Mouse (Mus musculus) kidney, postnatal 25 days (tissue): ENCODE measurements at regions not wholly inside any gene's neighbourhood (a gene's known extent, or its start where the extent isn't known, plus 50 kb on each side); places are given as distances from the start of the nearest gene placed in this dataset.

Experiments used
- DNase-seq, 2 experiments: peaks; one replicate each; pipeline ENCODE4 v3.0.0; 2021; ENCODE audit warnings: mixed read lengths in 2 of 2

DNA sequence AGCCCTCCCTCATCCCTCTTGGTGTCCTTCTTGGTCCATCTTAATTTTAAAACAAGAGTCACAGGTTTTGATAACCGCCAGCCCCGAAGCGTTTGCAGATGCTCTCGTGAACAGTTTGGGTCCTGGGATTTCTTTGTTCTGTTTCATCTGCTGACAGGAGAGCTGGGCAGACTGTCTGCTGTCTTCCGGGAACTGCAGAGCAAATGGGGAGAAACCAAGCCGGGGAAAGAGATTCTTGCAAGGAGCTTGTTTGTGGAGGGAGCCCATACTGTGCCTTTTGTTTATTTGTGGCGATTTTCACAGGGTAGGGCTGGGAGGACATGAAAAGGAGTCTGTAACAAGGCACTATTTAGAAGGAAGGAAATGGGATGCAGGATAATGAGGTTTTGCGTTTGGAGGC, 223.6 kb upstream of the Mmadhc start:
- no peak for DNase-seq

DNA sequence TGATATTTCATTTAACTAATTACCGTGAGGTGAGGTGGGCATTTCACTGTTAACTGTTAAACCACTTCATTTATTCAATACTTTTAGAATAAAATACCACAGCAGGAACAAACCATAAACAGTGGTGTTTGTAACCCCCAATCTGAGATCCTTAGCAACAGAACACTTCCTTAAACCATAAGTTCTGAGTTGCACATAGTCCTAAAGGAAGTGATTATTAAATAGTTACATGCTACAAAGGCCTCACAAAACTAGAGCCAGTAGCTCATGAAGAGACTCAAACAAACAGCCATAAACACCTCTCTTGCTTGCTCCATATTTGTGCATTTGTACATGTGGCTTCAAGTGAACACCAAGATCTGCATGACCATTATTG, 222.5 kb upstream of the Mmadhc start:
- DNase-seq, result no peak

DNA sequence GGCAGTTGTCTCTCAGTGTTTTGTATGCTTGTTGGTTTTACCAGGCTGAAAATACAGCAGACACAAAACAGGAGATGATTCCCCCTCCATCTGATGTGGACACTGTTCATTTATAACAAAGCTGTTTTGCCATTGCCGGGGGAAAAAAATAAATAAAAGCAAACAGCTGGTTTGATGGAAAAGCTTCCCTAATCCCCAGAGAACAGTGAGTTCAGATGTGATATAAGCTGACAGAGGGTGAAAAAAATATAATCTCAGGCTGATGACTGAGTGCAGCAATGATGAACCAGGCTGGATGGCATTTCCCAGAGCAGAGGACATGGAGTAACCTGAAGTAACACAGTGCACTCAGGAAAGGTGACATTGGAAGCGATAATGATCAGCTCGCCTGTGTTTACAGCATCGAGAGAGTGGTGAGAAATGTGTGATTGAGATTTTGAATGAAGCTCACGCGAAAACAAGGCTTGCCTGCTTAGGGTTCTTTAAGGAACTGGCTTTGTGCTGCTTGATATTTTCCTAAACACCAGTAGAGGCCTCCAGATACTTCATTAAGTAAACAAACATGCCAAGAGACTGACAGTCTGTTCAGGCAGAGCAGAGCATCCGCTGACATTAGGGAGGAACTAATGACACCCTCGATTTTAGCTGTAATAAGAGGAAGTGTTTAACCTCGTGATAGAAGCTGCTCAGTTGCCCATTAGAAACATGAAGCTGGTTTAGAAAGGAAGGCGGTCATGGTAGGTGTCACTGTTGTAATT, 221.9 kb upstream of the Mmadhc start:
- DNase-seq, result no peak

DNA sequence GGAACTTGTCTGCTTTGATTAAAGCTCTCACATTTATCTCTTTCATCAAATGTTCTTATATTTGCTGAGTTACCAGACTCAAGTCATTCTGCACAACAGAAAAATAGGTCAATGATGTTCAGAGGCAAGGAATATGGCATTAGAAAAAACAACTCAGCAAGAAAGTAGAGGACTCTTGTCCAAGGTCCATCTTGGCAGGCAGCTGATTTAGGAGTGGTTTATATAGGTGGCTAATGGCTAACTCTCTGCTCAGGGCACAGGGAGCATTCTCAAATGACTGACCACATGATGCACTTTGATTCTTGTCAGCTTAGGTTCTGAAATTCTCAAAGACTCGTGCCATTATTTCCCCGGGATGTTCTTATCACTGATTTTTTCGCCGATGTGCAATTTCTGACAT, 216.7 kb upstream of the Mmadhc start:
- DNase-seq, result peak; percentile 24 to 46

DNA sequence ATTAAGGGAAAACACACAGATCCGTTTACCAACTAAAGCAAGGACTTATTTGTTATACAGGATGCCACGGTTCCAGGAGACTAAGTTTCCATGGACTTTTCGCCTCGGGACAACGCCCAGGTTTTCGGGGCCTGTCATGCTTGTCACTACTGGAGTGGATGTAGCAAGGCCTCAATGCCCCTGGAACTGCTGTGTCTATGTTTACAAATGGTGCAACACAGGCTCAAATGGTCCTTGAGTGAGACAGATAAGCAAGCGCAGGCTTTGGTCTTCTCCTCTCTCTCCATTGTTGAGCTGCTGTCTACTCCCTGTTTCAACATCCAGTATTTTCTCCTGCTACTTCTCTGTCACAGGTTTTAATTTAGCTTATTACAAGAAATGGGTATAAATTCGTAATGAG, 202.1 kb upstream of the Mmadhc start:
- DNase-seq, result no peak

DNA sequence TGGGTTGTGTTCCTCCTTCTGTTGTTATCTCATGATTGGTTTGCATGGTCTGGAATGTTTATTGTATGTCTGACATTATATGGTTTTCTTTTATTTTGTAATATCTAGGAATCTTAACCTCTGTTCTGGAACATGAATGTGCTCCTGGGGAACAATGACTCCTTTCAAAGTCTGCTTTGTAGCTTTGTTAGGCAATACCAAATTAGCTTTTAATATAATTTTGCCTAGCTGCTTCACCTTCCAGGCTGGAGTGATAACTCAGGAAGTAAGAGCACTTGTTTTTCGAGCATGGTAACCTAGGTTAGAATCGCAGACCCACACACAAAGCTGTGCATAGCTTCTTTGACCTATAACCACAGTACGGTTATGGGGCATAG, 199.4 kb upstream of the Mmadhc start:
- no peak for DNase-seq

DNA sequence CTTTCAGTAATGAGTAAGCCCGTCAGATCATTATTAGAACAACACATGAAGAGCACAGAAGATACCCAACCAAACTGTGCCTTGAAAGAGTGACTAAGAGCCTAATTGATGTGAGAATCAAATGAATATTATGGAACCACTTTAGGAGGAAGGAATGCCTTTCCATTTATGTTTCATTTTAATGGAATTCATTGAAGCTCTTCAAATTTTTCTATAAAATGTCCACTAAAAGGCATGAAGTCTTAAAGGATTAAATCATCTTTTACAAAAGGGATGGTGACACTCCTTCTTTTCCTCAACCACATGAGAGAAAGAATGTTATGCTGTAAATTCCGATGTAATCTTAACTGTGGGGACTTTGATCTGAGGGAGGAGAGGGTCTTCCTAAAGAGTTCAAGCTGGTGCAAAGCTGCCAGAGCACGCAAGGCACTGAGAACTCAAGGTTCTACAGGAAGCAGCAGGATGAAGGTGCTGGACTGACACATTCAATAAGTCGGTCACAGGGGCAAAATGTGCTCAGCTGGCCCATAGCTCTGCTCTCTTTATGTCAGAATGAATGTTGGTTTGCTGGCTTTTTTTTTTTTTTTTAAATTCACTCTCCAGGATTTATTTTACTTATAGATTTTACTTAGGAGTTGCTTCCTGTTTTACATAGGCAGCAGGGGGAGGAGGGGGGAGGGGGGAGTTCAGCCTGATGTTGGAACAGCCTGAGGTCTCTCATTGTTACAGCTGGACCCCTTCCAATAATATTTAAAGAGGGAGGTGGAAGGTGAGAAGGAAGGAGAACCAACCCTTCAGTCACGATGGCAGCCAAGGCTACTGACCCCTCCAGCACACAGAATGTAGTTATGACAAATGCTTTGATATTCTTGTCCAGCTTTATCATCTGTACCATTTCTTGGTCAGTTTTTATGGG, 198.8 kb upstream of the Mmadhc start:
- DNase-seq, result no peak

DNA sequence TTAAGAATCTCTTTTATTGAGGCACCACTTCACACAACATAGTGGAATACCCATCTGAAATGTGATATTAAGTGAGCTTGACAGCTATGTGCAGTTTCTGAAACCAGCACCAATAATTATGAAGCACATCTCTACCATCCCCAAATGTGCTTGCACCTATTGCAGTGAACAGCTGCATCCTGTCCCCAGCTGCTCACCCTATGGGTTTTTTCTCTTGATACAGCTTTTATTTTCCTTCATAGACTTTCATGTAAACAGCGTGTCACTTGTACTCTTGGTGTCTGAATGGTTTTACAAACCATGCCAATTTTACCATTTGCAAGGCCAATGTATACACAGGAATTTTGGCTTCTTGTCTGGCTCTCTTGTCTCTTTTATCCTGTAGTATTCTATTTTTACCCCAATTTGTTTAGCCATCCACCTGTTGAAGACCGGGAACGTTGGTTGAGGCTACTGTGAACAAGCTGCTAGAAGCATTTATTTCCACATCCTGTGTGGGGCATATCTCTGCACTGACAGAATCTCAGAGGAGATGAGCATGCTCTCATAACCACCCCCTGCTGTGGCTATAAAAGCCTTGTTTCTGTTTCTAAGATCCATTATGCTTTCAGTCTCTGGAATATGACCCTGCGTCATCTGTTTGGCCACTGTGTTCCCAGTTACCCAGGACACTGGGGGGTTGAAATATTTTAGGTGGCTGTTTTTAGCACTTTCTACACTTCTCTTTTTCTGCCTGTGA, 197.2 kb upstream of the Mmadhc start:
- no peak for DNase-seq

DNA sequence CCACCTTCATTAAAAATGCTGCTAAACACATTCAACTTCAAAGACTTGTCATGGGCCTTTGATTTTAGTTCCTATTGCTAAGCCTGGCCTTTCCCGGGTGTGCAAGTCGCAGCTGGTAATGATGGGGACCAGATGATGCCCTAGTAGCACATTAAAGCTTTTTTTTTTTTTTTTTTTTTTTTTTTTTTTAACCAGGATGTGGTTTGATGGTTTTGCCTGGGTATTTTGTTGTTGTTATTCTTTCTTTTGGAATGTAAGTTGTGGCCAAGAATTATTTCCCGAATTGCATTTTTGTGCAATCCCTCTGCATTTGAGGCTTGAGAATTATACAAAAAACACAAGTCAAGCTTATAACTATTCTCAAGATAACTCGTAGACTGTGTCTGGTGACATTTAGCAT, 167.2 kb upstream of the Mmadhc start:
- DNase-seq, result no peak

DNA sequence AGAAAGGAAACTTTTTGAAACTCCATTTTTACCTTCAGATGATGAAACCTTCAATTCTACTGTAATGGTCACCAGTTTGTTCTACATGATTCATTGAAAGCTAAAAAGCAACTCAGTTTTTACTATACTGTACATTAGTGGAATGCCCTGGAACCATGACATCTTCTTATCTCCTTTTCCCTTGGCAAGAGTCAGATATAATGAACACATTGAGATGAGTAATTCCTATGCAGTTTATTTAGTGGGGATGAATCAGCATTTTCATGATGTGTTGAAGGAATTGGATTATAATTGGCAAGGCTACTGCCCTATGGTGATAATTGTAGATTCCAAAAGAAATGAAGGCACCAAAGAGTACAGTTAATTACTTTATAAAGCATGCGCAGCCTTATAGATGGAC, 165.8 kb upstream of the Mmadhc start:
- no peak for DNase-seq

DNA sequence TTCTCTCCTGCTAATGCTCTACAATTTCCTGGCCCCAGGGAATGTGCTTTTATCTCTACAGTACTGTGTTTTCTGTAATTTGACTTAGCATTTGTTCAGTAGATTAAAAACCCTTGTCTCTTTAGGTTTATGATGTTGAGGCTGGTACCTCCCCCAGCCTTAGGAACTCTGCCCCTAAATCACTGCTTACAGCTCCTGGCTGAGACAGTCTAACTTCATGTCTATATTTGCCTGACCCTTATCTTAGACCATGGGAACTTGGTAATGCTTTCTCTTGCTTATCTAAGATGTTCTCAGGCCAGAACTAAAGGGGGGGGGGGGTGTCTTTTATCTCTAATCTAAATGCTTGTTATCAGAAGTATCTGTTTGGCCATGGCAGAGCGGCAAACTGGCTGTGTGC, 160.1 kb upstream of the Mmadhc start:
- no peak for DNase-seq

DNA sequence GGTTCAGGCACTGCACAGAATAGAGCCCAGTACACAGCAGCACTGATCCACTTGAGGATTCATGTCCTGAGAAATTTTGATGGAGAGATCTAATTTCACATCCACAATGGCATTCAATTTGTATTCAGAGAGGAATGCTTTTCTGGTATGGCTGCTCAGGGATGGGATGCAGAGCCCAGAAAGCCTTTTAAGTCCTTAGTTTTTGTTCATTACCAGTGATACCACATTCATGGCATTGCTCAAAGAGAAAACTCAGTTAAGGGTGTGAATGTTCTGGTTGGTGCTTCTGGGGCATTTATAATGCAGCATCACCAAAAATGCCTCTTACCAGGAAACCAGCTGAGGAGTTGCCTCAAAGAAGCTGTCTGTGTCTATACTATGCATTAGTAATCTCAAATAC, 151.5 kb upstream of the Mmadhc start:
- no peak for DNase-seq

DNA sequence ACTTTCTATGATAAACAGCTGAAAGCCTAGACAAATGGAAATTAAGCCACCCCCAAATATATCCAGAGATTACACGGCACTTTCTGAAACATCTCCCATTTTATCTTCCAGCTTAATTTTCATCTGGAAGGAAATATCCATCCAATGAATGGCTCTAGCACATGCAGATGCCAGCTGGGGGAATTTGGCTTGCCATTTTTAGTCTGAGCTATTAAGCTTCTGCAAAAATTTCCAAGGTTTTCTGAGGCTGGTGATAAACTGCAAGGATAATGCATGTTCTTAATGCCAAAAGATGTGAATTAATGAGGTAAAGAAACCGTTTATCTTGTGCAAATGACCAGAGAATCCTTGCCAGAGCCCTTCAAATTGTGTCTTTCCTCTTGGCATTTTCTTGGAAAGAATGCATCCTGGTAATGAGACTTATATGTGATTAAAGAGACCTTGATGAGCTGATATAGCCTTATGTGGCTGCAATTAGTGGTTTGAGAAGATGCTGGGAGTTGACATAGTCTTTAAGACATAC, 149.4 kb upstream of the Mmadhc start:
- no peak for DNase-seq

DNA sequence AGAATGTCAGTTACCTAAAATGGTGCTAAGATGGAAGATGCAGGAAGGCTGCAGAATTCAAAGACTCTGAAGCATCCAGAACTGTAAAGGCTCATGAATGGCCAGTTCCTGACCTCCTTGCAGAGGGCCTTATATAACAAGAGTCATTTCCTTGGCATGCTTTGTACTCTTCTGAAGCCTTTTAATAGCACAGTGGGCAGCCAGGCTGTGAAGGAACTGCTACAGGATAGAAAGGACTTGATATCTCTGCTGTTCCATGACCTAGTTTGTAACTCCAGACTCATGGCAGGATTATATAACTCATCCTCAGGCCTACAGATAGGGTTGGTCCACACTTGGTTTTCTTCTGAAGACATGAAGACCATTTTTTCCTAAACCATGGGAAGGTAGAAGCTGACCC, 143.7 kb upstream of the Mmadhc start:
- DNase-seq, result no peak

DNA sequence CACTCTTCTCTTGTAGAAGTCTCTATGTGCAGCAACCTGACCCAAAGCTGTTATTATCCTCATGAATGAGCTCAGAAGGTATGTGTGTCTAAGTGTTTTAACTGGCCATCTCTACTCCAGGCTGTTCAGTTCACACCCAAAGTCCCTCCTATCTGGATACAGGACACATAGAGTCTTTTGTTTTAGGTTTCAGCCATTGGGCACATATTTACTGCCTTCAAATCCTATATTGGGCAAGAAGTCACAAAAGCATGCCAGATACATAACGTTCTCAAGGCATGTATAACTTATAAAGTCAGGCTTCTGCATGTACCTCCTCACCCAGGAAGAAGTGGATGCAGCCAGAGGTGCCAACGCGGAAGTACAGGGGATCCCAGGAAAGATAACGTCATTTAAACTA, 136.6 kb upstream of the Mmadhc start:
- no peak for DNase-seq

DNA sequence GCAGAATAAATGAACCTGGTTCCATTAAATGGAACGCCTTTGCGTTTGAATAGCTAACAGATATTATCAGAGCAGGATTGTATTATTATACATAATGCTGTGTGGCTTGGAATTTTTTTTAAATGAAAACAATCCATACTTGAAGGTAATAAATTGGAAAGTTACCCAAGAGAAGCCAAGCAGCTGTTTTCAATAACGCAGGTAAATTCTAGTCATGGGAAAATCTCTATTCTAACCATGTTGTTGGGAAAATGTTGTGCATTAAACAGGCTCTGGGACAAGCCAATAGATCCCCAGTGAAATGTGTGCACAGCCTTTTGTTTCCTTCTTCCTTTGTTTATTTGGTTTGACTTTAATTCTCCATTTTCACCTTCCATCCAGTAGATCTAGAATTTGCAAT, 128.6 kb upstream of the Mmadhc start:
- no peak for DNase-seq

DNA sequence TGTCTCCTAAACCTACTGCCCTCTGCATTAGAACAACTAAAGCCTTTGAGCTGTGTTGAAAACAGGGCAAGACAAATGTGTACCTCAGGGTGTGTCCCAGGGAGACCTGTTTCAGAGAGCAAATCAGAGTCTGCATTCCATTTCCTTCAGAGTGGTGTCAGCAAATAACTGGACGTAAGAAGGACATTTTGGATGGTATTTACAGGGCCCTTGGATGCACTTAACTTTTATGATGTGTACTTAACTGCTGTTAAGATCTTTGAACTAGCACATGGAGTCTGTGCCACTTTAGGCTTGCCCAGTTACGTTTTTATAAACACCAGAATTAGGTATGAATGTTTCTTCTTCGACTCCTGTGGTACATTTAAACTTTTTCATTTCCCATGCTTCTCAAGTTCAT, 123.0 kb upstream of the Mmadhc start:
- DNase-seq, result no peak

DNA sequence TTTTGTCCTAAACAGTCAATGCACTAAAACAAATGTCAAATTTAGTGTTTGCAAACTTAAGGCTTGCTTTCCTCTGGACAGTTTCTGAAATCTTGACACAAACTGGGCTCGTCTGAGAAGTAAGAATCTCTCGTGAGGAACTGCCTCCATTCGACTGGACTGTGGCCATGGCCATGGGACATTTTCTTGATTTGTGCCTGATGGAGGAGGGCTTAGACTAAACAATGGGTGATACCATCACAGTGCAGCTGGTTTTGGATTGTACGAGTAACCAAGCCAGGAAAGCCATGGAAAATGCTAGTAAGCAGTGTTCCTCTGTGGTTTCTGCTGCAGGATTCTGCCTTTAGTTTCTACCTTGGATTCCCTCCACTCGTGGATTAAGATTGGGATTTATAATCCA, 121.0 kb upstream of the Mmadhc start:
- no peak for DNase-seq

DNA sequence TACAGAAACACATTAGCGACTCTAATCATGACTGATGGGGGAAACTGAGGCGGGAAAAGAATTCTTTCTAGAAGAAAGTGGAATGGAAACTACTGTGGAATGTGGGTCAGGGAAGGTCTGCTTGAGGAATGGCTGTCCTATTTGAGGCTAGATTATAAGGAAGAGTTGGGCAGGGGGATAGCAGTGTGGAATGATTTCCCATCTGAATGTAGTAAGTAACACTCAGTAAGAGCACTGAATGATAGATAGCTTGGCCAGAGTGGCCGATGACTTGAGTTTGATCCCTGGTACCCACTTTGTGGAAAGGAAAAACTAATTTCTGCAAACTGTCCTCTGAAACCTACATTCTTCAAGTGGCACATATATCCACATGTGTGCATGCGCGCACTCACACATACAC, 120.5 kb upstream of the Mmadhc start:
- no peak for DNase-seq

DNA sequence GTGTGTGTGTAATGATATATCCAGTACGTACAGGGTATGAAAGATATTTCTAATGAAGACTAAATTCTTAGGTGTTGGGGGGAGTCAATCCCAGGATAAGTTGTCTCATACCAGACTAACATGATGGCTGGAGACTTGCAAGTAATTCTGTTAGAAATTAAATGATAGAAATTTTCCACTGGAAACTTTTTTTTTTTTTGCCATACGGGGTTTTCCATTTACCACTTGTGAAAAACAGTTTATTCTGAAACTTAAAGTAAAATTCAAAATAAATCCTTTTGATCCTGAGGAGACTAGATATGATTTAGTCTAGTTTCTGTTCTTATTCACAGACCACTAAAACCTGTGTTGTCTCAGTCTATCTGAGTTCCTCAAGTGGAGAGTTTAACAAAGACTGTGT, 119.5 kb upstream of the Mmadhc start:
- no peak for DNase-seq

DNA sequence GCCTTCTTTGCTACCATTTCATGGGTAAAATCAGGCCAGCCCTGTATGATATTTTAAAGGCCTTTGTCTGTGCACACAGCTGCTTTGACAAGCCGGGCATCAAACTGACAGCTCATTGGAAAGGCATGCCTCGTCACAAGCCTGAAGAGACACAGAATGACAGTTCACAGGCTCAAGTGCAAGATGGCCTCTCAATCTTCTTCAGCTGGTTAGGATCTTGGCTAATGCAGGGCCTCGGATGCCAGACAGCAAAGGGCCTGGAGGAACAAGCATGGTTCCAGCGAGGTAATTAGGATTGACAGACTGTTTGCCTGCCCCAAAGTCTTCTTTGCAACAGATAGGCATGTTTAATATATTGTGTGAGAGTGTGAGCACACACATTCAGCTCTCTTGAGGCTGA, 109.3 kb upstream of the Mmadhc start:
- DNase-seq, result no peak

DNA sequence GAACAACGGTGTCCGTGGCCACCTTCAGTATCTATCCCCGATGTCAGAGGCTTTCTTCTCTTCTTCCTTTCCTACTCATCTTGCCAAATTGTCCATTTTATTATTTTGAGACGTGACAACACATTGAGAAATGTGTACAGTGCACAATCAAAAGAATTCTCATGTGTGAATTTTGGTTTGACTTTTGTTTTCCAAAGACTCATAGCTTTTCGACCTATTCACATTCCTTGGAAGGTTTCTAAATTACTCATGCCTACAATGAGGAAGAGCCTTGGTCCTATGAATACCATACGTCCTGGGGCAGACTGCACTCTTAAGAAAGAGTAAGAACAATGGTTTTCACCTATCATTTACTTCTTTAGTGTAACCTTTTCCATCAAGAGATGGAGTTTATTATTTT, 106.5 kb upstream of the Mmadhc start:
- DNase-seq, result no peak

DNA sequence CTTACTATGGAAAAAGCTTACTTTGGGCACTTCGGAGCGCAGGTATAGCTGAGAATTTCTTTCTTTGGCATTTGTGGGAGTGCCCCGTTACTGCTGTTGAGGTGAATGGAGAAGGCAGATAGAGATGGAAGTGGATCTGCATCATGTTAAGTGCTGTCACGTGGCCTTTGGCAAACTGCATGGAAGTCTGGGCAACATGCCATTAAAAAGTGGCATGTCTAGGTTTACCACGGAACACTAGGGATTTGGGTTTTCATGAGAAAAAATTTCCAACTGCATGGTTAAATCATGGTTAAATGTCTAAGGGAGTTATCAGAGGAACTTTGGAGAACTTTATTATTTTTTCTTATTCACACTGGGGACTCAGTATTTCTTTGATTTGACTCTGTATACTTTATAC, 102.0 kb upstream of the Mmadhc start:
- peak in 1 of 2 experiments; percentile 5 for DNase-seq
